Mouse (Mus musculus) stomach, postnatal 0 days (tissue): ENCODE data around the gene Dnajc17.

Source experiments
- CTCF ChIP-seq: IDR thresholded peaks from 2 replicates; pipeline ENCODE4 v1.5.1; 2016; ENCODE audit warnings: antibody characterized with exemption, low read depth, mild to moderate bottlenecking, moderate library complexity
- EP300 ChIP-seq: optimal IDR thresholded peaks from 2 replicates; pipeline ENCODE3; 2016; ENCODE audit warnings: antibody characterized with exemption

DNA sequence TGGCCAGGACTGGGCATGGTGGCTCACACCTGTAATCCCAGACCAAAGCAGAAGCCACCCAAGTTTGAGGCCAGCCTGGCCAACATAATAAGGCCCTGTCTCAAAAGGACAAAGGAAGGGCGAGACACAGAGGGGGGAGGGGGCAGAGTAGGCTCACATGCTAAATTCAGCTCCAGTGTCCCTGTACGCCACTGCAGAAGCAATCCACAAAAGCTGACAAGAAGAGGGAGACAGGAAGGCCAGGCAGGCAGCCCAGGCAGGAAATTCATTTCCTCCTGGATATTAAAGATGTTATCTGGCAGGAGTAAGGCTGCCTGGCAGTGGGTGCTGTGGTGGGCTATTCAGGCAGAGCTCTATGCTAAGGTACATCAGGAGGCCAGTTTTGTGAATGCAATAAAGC, 47.3 kb downstream of the Dnajc17 start:
- TF ChIP-seq CTCF (no peak), EP300 (no peak)
